Mouse (Mus musculus): ENCODE data around the gene Cfap77.

The Cfap77 gene

DNA sequence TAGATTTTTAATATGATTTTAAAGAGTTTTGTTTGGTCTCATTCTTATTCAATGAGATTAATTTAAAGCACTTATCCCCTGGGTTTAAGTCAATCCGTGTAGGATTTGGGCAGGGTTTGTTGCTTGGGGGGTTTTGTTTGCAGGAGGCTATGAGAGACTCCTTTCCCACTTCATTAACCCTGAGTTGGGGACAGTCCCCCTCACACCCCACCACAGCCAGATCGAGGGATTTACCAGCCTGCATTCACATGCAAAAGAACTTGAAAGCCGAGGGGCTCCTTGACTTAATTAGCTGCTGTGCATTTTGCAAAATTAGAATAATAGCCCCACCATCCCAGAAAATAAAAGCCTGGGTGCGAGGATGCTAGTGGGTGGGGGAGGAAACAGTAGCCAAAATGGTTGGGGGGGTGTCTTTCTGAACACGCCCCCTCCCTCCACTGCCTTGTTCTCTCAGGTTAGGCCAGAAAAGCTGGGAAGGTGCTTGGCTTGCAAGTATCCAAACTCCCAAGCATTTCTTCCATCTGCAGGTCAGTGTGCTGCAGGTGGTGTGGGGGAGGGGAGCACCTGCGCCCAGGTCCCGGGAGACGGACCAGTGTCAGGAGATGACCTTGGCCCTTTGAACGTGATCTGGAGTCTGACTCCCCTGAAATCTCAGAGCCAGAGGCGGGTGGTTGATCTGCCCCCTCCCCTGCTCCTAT, 147.0 kb downstream of the Cfap77 start:
- no peak for DNase-seq (ENCODE audit: low spot score in 2 of 2)

DNA sequence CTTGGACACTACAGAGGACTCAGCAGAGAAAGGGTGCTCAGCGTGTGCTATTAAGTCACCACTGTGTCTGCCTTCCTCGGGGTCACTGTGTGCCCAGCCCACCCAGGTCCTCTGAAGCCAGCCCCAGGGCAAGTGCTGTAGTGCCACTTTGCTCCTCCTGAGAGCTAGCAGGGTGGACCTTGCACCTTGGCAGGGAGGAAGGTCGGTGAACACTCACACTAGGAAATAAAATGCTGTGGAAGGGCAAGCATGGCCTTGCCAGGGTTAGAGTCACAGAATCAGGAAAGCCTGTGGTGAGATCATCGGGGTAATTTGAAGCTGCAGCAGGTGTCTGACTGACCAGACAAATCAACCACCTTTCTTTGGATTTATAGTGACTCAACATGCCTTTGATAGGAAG, 149.3 kb downstream of the Cfap77 start:
- no peak for DNase-seq (ENCODE audit: low spot score in 2 of 2)

DNA sequence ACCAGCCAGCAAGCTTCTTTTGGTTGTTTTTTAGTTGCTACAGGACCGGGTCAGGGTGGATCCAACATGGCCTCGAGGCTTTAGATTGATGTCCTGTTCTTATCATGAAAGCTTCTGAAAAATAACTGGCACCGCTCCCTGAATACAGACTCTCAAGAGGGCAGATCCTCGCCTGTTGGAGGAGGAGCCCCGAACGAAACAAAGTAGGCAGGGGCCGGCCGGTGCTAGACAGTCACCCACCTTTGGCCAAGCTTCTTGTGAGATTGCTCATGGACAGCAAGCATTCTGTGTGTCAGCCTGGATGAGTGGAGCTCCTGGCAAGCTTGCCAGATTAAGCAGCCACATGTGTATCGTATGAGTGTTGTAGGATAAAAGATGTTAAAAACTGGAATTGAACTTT, 150.1 kb downstream of the Cfap77 start:
- no peak for DNase-seq (ENCODE audit: low spot score in 2 of 2)

DNA sequence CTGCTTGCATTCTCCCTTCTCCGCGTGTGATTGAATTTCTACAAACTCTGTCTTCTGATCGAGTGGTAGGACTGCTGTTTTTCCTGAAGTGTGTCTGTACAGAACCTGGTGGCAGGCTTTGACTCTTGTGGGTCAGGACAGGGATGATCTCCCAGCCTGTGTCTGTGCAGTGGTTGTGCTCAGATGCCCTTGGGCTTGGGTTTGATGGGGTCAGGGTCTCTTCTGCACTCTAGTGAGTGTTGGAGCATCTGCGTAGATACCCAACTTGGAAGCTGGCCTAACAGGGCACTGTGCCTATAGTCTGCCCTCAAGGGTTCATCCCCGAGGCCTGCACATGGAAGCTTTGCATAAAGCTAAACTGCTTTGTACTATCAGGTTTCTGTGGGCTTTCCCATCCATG, 151.0 kb downstream of the Cfap77 start:
- no peak for DNase-seq (ENCODE audit: low spot score in 2 of 2)

GRCm38 (mm10) chr2:28902291-28902690, 152.6 kb downstream of the Cfap77 start:
- no peak for DNase-seq (ENCODE audit: low spot score in 2 of 2)

DNA sequence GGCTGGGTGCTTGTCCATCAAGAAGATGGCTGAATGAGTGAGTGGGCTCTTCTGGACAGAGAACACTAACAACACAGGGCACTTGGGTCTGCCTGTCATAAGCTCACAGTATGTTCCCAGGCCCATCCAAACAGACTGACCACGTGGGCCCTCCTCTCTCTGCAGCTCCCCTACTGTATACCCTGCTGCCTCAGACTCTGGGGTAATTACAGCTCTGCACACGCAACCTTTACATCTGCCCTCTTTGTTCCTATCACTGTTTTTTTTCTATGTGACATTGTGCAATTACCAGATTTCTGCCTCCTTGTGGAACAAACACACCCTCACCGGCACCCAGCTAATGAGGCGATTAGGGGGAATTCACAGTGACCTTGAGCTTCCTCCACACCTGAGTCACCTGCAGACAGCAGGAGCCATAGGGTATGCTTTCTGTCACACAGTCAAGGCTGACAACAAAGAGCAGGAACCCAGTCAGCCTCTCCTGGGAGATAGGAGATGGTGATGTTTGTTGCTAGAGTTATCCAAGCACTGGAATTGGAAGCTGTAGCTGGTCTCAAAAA, 157.4 kb downstream of the Cfap77 start:
- DNase-seq (ENCODE audit: low spot score in 2 of 2) = no peak

- no peak for DNase-seq (ENCODE audit: low spot score in 2 of 2)
These were observed 159.0 kb downstream of the Cfap77 start for GRCm38 (mm10) chr2:28895876-28896275.

GRCm38 (mm10) chr2:28893526-28893925, 161.3 kb downstream of the Cfap77 start:
- DNase-seq (ENCODE audit: low spot score in 2 of 2) = no peak

DNA sequence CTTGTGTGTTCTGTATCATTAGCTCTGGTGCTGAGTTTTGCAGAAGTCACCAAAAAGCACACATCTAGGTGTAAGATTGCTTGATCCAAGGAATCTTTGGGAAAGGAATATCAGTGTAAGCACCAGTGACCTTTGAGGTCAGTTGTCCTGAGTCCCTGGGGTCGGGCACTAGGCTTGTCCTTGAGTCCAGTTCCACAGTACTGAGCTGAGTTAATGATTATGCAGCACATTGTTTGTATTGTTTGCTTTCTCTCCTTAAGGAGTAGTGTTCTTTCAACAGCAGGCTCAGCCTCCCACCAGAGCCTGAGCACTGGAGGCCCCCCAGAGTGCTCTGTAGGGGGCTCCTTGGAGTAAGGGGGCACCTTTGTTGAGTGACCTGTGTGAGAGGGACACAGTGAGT, 162.1 kb downstream of the Cfap77 start:
- DNase-seq (ENCODE audit: low spot score in 2 of 2) = no peak

- DNase-seq (ENCODE audit: low spot score in 2 of 2) = no peak
These were observed 170.0 kb downstream of the Cfap77 start for GRCm38 (mm10) chr2:28884914-28885313.

DNA sequence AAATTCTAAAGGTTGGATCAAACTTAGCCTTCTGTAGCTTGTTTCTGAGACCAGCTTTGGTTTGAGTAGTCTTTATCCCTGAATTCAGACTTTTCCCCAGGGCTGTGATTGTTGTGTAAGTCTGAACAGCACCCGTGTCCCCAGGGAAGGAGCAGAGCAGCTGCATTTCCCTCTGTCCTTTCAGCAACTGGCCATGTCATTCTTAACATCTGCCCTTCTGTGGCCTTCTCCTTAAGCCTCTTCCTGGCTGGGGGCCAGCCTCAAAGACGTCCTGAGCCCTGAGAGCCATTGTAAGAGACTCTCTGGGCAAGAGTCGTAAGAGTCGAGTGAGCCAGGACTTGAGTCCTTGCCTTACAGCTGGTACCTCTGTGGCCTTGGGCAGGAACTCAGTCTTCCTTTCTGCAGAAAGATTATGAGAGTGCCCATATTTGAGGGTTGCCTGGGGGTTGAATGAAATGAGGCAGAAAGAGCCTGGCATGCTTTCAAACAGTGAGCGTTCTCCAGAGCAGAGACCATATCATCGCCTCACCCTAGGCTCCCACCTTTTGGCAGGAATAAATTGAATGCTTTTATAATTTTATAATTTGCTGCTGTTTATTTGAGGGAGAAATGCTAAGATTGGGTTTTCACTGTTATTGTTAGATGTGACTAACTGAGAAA, 171.9 kb downstream of the Cfap77 start:
- DNase-seq (ENCODE audit: low spot score in 2 of 2) = no peak

DNA sequence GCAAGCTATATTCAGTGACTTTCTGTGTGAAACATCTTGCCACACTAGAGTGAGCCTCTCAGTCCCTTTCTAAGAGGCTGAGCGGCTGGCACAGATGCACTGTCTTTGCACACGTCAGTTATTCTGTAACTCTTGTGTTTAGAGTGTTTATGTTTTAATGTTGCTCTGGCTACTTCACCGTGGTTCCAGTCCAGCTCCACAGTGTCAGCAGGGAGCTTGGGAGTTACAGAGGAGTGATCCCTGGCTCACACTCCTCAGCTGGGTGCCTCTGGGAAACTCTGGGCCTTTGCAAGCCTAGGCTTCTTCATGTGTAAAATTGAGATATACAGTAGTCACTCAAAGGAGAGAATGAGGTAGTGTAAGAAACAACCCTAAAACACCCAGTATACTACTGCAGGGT, 172.8 kb downstream of the Cfap77 start:
- no peak for DNase-seq (ENCODE audit: low spot score in 2 of 2)

DNA sequence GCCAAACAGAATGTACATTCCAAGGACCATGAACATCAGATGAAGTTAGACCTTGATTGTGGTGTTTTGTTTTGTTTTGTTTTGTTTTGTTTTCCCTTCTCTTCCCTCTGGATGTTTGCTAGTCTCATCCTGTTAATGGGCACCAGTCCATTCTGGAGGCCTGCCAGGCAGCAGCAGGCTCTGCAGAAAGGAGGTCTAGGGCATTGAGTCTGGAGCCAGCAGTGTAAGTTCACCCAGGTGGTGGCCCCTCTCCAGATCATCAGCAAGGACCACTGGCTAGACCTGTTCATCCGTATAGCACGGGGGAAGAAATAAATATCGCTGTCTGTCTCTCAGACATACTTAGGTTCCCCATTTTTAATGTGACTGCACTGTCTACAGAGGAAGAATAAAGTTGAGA, 173.6 kb downstream of the Cfap77 start:
- DNase-seq (ENCODE audit: low spot score in 2 of 2) = no peak
